In the genomic region with DNA sequence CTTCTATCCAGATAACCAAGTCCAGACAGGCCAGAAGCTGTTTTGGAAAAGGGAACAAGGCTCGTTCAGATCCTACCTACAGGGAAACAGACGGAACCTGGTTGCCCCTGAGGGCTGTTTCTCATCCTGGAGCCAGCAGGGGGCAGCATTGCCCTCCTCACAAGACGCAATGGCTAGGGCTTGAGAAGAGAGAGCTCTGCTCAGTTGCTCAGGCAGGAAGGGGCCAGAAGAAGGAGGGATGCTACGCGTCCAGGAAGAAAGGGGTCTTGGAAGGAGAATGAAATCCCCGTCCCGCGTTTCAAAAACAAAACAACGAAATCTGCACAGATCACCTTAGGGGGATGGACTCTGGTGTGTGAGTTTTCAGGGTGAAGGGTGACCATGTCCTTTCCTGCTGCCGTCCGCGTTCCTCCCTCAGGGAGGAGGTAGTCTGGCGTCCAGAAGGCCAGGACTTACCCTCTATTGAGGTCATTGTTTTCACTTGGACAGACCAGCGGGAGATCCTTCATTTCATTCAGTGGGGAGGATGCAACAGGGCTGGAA, we compare ENCODE assay signal across 8 mouse cellular contexts. TPM values are rescaled to one million over a fixed set of nuclear protein-coding genes. Genes with fewer than 3 reads are reported as not detected.
DNase-seq lines count a peak whose midpoint lies in the region; ATAC-seq lines count a peak whose summit lies in the region.

No protein-coding gene starts in this region.

- 26% methylated on average over 14 of the region's 14 CpGs for WGBS in hindbrain, embryonic 11.5 days

- H3K27ac ChIP-seq in hindbrain, embryonic 11.5 days (ENCODE audit: low read depth, low read length), result no peak overlapping the region

- H3K4me2 ChIP-seq in hindbrain, embryonic 11.5 days (replicated peaks; ENCODE audit: low read depth, low read length), result 0 out of 2 replicates have a peak overlapping the region, but pooled peaks have one; percentile 2

- H3K27me3 ChIP-seq in hindbrain, embryonic 11.5 days (ENCODE audit: control insufficient read depth, insufficient read depth, low read length), result no peaks in the 10 kb centered on the region

- no peak overlapping the region for H3K4me3 ChIP-seq in hindbrain, embryonic 11.5 days (ENCODE audit: low read depth, low read length)

- no peak overlapping the region for H3K9ac ChIP-seq in hindbrain, embryonic 11.5 days (ENCODE audit: low read depth, low read length)

- peak; percentile 81 for DNase-seq in Muller cell, postnatal 12 days (ENCODE audit: inconsistent ontology term)
- peak; percentile 79 for DNase-seq in cerebellum, adult 9-11 months
- DNase-seq in frontal cortex, postnatal 10 days (ENCODE audit: low spot score in 2 of 2), result peak; percentile 59 to 81
- DNase-seq in hindbrain, embryonic 11.5 days (ENCODE audit: low spot score), result peak; percentile 95
- DNase-seq in layer of hippocampus, adult 9-11 months, result peak; percentile 58
- DNase-seq in lung, postnatal 25 days (ENCODE audit: low spot score), result peak; percentile 81
- DNase-seq in retina, embryonic 14.5 days (ENCODE audit: low spot score), result peak; percentile 94
- peak; percentile 77 to 80 for DNase-seq in thymus, postnatal 36 days

- no peaks in the 10 kb centered on the region for H3K36me3 ChIP-seq in hindbrain, embryonic 11.5 days (ENCODE audit: control insufficient read depth, insufficient read depth, low read length)

- peak; percentile 62; the same call in 1 of the 2 replicates for ATAC-seq in hindbrain, embryonic 11.5 days (ENCODE audit: low FRiP score)

- H3K9me3 ChIP-seq in hindbrain, embryonic 11.5 days (ENCODE audit: control insufficient read depth, low read length), result no peaks in the 10 kb centered on the region

- no peaks in the 10 kb centered on the region for H3K4me1 ChIP-seq in hindbrain, embryonic 11.5 days (replicated peaks; ENCODE audit: control insufficient read depth, insufficient read depth, low read length)

RNA-seq across cellular contexts. Expression of a gene that starts 25.1 kb away (rescaled TPM):
- 0.18 TPM in 1 of 2 replicates, not detected in the other for polyA plus RNA-seq in hindbrain, embryonic 11.5 days (2014; fragmentation: Nextera tagmentation; extraction: Ambion mirVana)
